Mouse (Mus musculus) liver, embryonic 14 days (tissue): ENCODE measurements around the gene Tspan17. TPM values are rescaled to one million over a fixed set of nuclear protein-coding genes. Genes with fewer than 3 reads are reported as not detected.

Experiments
- polyA plus RNA-seq: library from polyadenylated mRNA; depleted of rRNA; stranded (reverse); fragments of >200 nt; gene quantifications from 2 replicates; pipeline ENCODE4 v1.2.3, GENCODE M21; 2012; rRNA removed

The Tspan17 gene
- polyA plus RNA-seq, result 0.43 and 0.44 TPM in 2 replicates

GRCm38 (mm10) chr13:54788740-54789560, at the start of gene Tspan17:
Tspan17 (plus strand) TSS chr13:54789377.

GRCm38 (mm10) chr13:54749864-54750411, 39.2 kb upstream of the Tspan17 start, which contains the start of gene Gprin1:
Gprin1 (minus strand) TSS chr13:54749874.

DNA sequence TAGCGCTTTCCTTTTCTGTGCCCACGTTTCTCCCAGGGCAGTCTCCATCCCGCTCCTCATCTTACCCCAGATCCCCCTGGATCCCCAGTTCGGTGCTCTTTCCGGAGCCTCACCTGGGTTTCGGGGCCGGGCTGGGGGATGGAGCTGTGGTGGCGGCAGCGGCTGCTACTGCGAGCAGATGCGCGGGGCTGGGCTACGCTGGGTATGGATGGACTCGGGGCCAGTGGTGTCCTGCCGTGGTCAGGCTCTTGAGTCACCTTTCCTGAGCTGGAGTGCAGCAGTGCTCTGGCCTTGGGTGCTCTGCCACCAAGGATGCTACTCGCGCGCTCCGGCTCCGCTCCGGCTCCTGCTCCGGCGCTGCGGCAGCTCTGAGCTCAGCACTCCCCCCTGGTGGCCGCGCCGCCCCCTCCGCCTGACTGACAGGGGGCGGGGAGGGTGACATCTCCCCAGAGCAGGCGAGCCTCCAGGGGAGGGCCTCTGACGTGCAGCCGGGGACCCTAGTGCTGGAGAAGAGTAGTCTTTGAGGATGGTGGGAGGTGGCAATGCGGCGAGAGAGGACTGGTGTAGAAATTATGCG, 22.9 kb upstream of the Tspan17 start, which contains the start of gene Sncb:
Sncb (minus strand) TSS at position 404 of the 577 bp plus-strand sequence.

DNA sequence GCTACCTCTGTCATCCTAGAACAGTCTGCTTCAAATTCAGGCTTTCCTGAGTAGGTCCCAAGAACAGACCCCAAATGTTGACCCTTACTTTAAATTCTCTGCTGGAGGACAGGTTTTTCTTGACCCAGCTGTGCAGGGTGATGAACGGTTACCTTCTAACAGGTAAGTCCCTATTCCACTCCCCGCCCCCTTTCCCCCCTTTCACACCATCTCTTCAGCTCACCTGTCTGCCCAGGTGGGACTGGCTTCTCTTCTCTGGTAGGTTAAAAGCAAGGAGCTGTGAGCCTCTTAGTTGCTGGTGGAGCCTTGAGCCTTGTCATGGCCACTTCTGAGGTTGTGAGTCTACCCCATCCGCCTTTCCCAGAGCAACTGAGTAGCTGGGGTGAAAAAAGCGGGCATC, 5.5 kb upstream of the Tspan17 start, which contains the start of gene Eif4e1b:
Eif4e1b (plus strand) TSS at position 301 of the 400 bp plus-strand sequence.

Other genes starting within 250 kb of the Tspan17 start
- gene 4833439L19Rik, start 223.9 kb upstream of the Tspan17 start, polyA plus RNA-seq, result 20.1 and 23.4 TPM in 2 replicates
- gene Arl10, start 214.4 kb upstream of the Tspan17 start, polyA plus RNA-seq, result 4.6 and 6.1 TPM in 2 replicates
- 28.1 and 29.1 TPM in 2 replicates for gene Nop16, start 199.3 kb upstream of the Tspan17 start, polyA plus RNA-seq
- gene Higd2a, start 199.2 kb upstream of the Tspan17 start, polyA plus RNA-seq, result 40.8 and 55.3 TPM in 2 replicates
- 14.4 and 15.5 TPM in 2 replicates for gene Cltb, start 178.0 kb upstream of the Tspan17 start, polyA plus RNA-seq
- 11.7 and 11.8 TPM in 2 replicates for gene Faf2, start 167.6 kb upstream of the Tspan17 start, polyA plus RNA-seq
- gene Rnf44, start 95.5 kb upstream of the Tspan17 start, polyA plus RNA-seq, result 21.2 and 27.7 TPM in 2 replicates
- gene Cdhr2, start 87.9 kb upstream of the Tspan17 start, polyA plus RNA-seq, result 6.0 and 6.7 TPM in 2 replicates
- gene Gprin1, start 39.5 kb upstream of the Tspan17 start, polyA plus RNA-seq, result 0.02 and 0.06 TPM in 2 replicates
- gene Sncb, start 22.8 kb upstream of the Tspan17 start, polyA plus RNA-seq, result not detected in 2 replicates
- not detected in 2 replicates for gene Eif4e1b, start 5.4 kb upstream of the Tspan17 start, polyA plus RNA-seq
- 0.36 TPM in 2 replicates for gene Unc5a, start 160.0 kb downstream of the Tspan17 start, polyA plus RNA-seq
- 3.4 and 5.0 TPM in 2 replicates for gene Hk3, start 232.0 kb downstream of the Tspan17 start, polyA plus RNA-seq